Mouse (Mus musculus) MEL (cell line): ENCODE measurements at regions not wholly inside any gene's neighbourhood (a gene's known extent, or its start where the extent isn't known, plus 50 kb on each side); places are given as distances from the start of the nearest gene placed in this dataset.

Experiments
- DNase-seq: peaks from one replicate; pipeline ENCODE4 v3.0.0; 2011; ENCODE audit warnings: low read depth, low spot score
- H3K27ac ChIP-seq: 2 replicates; pipeline ENCODE4 v1.5.1; 2012; ENCODE audit warnings: low read depth, mild to moderate bottlenecking, control low read depth, low read length, moderate library complexity; ENCODE audit not compliant: control insufficient read depth
- H3K27me3 ChIP-seq, 2 experiments: fragments of 150-350 bp in 1 of 2; sonication (generic) in 1 of 2; 2 replicates each; pipeline ENCODE4 v1.6.1; 2012; ENCODE audit warnings: low read length in 2 of 2, mild to moderate bottlenecking in 2 of 2, improper control_type of control experiment in 1 of 2, moderate library complexity in 1 of 2; ENCODE audit not compliant: insufficient read depth in 2 of 2, control insufficient read depth in 1 of 2
- H3K36me3 ChIP-seq, 2 experiments: 2 replicates each; pipeline ENCODE4 v1.6.1; 2012 to 2014; ENCODE audit warnings: low read length in 2 of 2, improper control_type of control experiment in 1 of 2, inconsistent platforms in 1 of 2, mild to moderate bottlenecking in 1 of 2; ENCODE audit not compliant: insufficient read depth in 2 of 2, control insufficient read depth in 1 of 2
- H3K4me1 ChIP-seq, 2 experiments: fragments of 150-350 bp in 1 of 2; sonication (generic) in 1 of 2; 2 replicates each; pipeline ENCODE4 v1.6.1; 2012; ENCODE audit warnings: low read length in 2 of 2, improper control_type of control experiment in 1 of 2, mild to moderate bottlenecking in 1 of 2; ENCODE audit not compliant: insufficient read depth in 2 of 2, control insufficient read depth in 1 of 2
- H3K4me3 ChIP-seq, 2 experiments: fragments of 150-350 bp in 1 of 2; sonication (generic) in 1 of 2; 2 replicates each; pipeline ENCODE4 v1.5.1; 2012; ENCODE audit warnings: low read depth in 2 of 2, low read length in 2 of 2, mild to moderate bottlenecking in 2 of 2, moderate library complexity in 2 of 2, control low read depth in 1 of 2, improper control_type of control experiment in 1 of 2; ENCODE audit not compliant: control insufficient read depth in 1 of 2, insufficient read depth in 1 of 2
- H3K79me2 ChIP-seq: 2 replicates; pipeline ENCODE4 v1.6.1; 2012; ENCODE audit warnings: mild to moderate bottlenecking, low read length, moderate library complexity; ENCODE audit not compliant: control insufficient read depth, poor library complexity, insufficient read depth
- H3K9ac ChIP-seq: 2 replicates; pipeline ENCODE4 v1.6.1; 2012; ENCODE audit warnings: low read depth, mild to moderate bottlenecking, control low read depth, low read length, moderate library complexity; ENCODE audit not compliant: control insufficient read depth, poor library complexity, severe bottlenecking
- H3K9me3 ChIP-seq: fragments of 150-350 bp; sonication (generic); replicated peaks from 2 replicates; pipeline ENCODE4 v1.6.1; 2012; ENCODE audit warnings: mild to moderate bottlenecking, low read length, improper control_type of control experiment, moderate library complexity; ENCODE audit not compliant: insufficient read depth
- BHLHE40 ChIP-seq: IDR thresholded peaks from 2 replicates; pipeline ENCODE4 v1.6.1; 2012; ENCODE audit warnings: low read depth, mild to moderate bottlenecking, inconsistent platforms, low read length, improper control_type of control experiment, borderline replicate concordance
- CHD1 ChIP-seq: IDR thresholded peaks from 2 replicates; pipeline ENCODE4 v1.6.1; 2012; ENCODE audit warnings: low read depth, mild to moderate bottlenecking, inconsistent platforms, low read length, improper control_type of control experiment
- CHD2 ChIP-seq: IDR thresholded peaks from 2 replicates; pipeline ENCODE4 v1.6.1; 2011; ENCODE audit warnings: low read length, improper control_type of control experiment
- ELF1 ChIP-seq: IDR thresholded peaks from 2 replicates; pipeline ENCODE4 v1.6.1; 2014; ENCODE audit warnings: low read depth, mild to moderate bottlenecking, inconsistent platforms, low read length, improper control_type of control experiment, moderate library complexity
- ETS1 ChIP-seq: IDR thresholded peaks from 2 replicates; pipeline ENCODE4 v1.6.1; 2012; ENCODE audit warnings: low read depth, mild to moderate bottlenecking, inconsistent platforms, low read length, improper control_type of control experiment, moderate library complexity
- GABPA ChIP-seq: IDR thresholded peaks from 2 replicates; pipeline ENCODE4 v1.6.1; 2012; ENCODE audit warnings: low read depth, mild to moderate bottlenecking, inconsistent platforms, low read length, improper control_type of control experiment, moderate library complexity
- GATA1 ChIP-seq: IDR thresholded peaks from 2 replicates; pipeline ENCODE4 v1.6.1; 2011; ENCODE audit warnings: low read depth, low read length, improper control_type of control experiment
- HCFC1 ChIP-seq: IDR thresholded peaks from 2 replicates; pipeline ENCODE4 v1.6.1; 2012; ENCODE audit warnings: low read depth, mild to moderate bottlenecking, inconsistent platforms, low read length, improper control_type of control experiment, moderate library complexity
- JUND ChIP-seq: IDR thresholded peaks from 2 replicates; pipeline ENCODE4 v1.6.1; 2011; ENCODE audit warnings: low read depth, mild to moderate bottlenecking, improper control_type of control experiment, low read length
- KAT2A ChIP-seq: conservative IDR thresholded peaks from 2 replicates; pipeline ENCODE4 v1.6.1; 2012; ENCODE audit warnings: low read depth, low read length, improper control_type of control experiment, inconsistent platforms
- MAFK ChIP-seq: IDR thresholded peaks from 2 replicates; pipeline ENCODE4 v1.6.1; 2011; ENCODE audit warnings: low read depth, mild to moderate bottlenecking, low read length, improper control_type of control experiment, borderline replicate concordance
- MAZ ChIP-seq: IDR thresholded peaks from 2 replicates; pipeline ENCODE4 v1.6.1; 2012; ENCODE audit warnings: low read depth, mild to moderate bottlenecking, inconsistent platforms, low read length, improper control_type of control experiment
- MEF2A ChIP-seq: IDR thresholded peaks from 2 replicates; pipeline ENCODE4 v1.6.1; 2014; ENCODE audit warnings: low read depth, mild to moderate bottlenecking, inconsistent platforms, low read length, improper control_type of control experiment; ENCODE audit not compliant: poor library complexity, insufficient replicate concordance, severe bottlenecking; ENCODE audit errors: extremely low read depth
- NELFE ChIP-seq: IDR thresholded peaks from 2 replicates; pipeline ENCODE4 v1.6.1; 2011; ENCODE audit warnings: low read depth, low read length, improper control_type of control experiment
- POLR2AphosphoS2 ChIP-seq: IDR thresholded peaks from 2 replicates; pipeline ENCODE4 v1.6.1; 2011; ENCODE audit warnings: low read length, improper control_type of control experiment
- RCOR1 ChIP-seq: IDR thresholded peaks from 2 replicates; pipeline ENCODE4 v1.6.1; 2012; ENCODE audit warnings: low read depth, mild to moderate bottlenecking, inconsistent platforms, low read length, improper control_type of control experiment
- SIN3A ChIP-seq: IDR thresholded peaks from 2 replicates; pipeline ENCODE4 v1.6.1; 2012; ENCODE audit warnings: low read length, improper control_type of control experiment, inconsistent platforms
- SMC3 ChIP-seq: IDR thresholded peaks from 2 replicates; pipeline ENCODE4 v1.6.1; 2011; ENCODE audit warnings: low read depth, low read length, improper control_type of control experiment
- TBP ChIP-seq: IDR thresholded peaks from 2 replicates; pipeline ENCODE4 v1.8.0; 2011; ENCODE audit warnings: low read depth, low read length, improper control_type of control experiment
- TCF12 ChIP-seq: IDR thresholded peaks from 2 replicates; pipeline ENCODE4 v1.6.1; 2014; ENCODE audit warnings: low read depth, mild to moderate bottlenecking, inconsistent platforms, low read length, improper control_type of control experiment, moderate library complexity
- USF2 ChIP-seq, 2 experiments: IDR thresholded peaks; 2 replicates each; pipeline ENCODE4 v1.6.1; 2011 to 2012; ENCODE audit warnings: improper control_type of control experiment in 2 of 2, low read length in 2 of 2, borderline replicate concordance in 1 of 2, inconsistent platforms in 1 of 2, low read depth in 1 of 2, mild to moderate bottlenecking in 1 of 2; ENCODE audit not compliant: insufficient read depth in 1 of 2
- ZC3H11A ChIP-seq: IDR thresholded peaks from 2 replicates; pipeline ENCODE4 v1.6.1; 2012; ENCODE audit warnings: low read depth, mild to moderate bottlenecking, inconsistent platforms, low read length, improper control_type of control experiment
- ZKSCAN1 ChIP-seq: IDR thresholded peaks from 2 replicates; pipeline ENCODE4 v1.6.1; 2012; ENCODE audit warnings: low read depth, mild to moderate bottlenecking, inconsistent platforms, low read length, improper control_type of control experiment, moderate library complexity

DNA sequence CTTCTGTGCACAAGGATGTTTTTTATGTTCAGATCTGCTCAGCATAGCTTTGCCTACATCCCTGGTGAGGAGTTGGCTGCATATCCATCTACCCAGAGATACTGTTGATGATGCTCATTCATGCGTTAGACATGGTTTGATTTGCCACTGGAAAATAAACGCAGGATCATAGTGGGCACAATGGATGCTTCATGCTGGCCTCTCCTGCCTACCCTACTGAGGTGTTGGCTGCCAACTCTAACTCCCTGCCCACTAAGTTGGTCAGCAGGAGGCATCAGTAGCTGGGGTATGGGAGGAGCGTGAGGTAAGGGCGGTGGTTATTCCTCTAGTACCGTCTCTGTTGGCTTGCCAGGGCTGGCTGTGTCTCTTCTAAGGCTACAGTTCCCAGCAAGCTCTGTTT lies 307.3 kb downstream of the Gm49356 start:
- H3K27ac ChIP-seq = no peak overlapping the region
- TF ChIP-seq CHD1 (no peak), USF2 (IDR thresholded peaks at IDR 0.05; ENCODE audit: borderline replicate concordance in 1 of 2, insufficient read depth in 1 of 2, low read depth in 1 of 2, low read length in 2 of 2) (no peak), CHD2 (no peak), GABPA (no peak), RCOR1 (no peak), BHLHE40 (no peak), SMC3 (no peak), ZKSCAN1 (no peak), MEF2A (no peak), MAZ (no peak), HCFC1 (no peak), ZC3H11A (no peak), SIN3A (no peak), ELF1 (no peak), JUND (no peak)
- TF ChIP-seq, all 39 proteins: peak for 0

DNA sequence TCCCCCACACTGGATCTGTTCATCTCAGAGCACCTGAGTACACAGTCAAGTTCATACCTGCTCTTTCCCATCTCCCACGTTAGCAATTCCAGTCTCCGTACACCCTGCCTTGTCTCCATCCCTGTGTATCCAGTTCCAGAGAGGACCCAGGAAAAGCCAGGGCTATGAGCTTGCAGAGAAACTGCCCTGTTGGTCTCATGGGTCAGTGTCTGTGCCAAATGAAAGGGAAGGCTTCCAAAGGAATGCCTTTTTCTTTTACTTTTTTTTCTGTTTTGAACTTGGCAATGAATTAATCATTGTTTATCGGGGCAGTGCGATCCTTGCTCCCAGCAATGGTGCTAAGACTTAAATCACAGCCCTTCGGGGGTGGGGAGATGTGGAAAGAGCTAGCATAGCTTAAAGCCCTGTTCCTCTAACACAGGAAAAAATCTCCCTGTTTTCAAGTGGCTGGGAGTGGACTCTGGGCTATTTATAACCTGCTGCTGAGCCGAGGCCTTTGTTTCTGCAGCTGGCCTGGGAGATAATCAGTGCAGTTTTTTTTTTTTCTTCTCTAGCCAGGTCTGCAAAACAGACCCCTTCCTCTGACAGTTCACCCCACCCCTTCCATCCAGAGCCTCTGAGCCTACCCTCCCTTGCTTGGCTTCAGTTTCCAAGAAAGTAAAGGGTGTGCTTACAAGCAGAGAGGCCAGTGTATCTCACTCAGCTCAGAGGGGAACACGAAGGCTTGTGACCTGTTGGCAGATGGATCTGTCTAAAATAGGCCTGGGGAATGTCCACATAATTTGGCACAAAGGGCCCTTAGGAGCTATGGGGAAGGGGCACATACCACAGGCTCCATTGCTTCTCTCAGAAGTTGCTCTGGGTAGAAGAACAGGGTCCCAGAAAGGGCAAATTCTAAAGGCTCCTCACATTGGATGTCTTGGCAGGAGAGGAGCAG lies 308.6 kb downstream of the Gm49356 start:
- Histone ChIP-seq H3K9ac (no peak overlapping the region), H3K79me2 (no peaks in the 10 kb centered on the region), H3K4me3 (no peak overlapping the region), H3K9me3 (no peaks in the 10 kb centered on the region), H3K27me3 (peaks cover 3 to 11% of the 10 kb centered on the region in 2 experiments; a peak in 2 of 4 replicates), H3K27ac (no peak overlapping the region), H3K36me3 (no peaks in the 10 kb centered on the region), H3K4me1 (no peaks in the 10 kb centered on the region)
- DNase-seq = no peak
- TF ChIP-seq MEF2A (no peak), NELFE (no peak), RCOR1 (no peak), KAT2A (no peak), ETS1 (no peak), ELF1 (no peak), BHLHE40 (no peak), TCF12 (no peak), POLR2AphosphoS2 (no peak), TBP (no peak), MAFK (no peak), GATA1 (no peak)

More for the DNA sequence above, 307.3 kb downstream of the Gm49356 start:
- Histone ChIP-seq H3K36me3 (no peaks in the 10 kb centered on the region), H3K27me3 (peaks cover 3 to 11% of the 10 kb centered on the region in 2 experiments; a peak in 2 of 4 replicates), H3K79me2 (no peaks in the 10 kb centered on the region), H3K4me3 (no peak overlapping the region), H3K9ac (no peak overlapping the region), H3K9me3 (no peaks in the 10 kb centered on the region), H3K4me1 (no peaks in the 10 kb centered on the region)
- DNase-seq = no peak
